Mouse (Mus musculus): Measurements from ENCODE around the gene Sec14l2. TPM values are rescaled to one million over a fixed set of nuclear protein-coding genes. Genes with fewer than 3 reads are reported as not detected.

The Sec14l2 gene
- polyA plus RNA-seq, 1 experiment from 2014 or later, result 1.9 TPM

DNA sequence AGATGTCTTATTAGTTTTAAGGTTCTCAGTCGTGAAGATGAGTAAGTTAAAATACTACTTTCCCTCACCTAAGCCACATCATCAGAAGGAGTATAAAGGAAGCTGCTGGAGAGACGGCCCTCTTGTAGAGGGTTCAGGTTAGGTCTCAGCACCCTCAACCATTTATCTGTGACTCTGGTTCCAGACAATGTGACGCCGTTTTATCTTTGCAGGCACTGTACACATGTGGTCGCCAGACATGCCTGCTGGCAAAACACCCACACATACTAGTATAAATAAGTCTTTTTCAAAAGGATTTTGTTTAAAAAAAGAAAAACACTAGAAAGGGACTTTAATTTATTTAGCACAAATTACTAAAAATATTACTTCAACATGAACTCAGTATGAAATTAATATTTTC is 32.4 kb upstream of the Sec14l2 start:
- ATAC-seq (ENCODE audit: insufficient read depth) (no peak), DNase-seq (no peak)
- Histone ChIP-seq H3K27me3 (ENCODE audit: insufficient read depth, low read length) (no peaks in the 10 kb centered on the region), H3K9me3 (ENCODE audit: low read depth, low read length) (no peaks in the 10 kb centered on the region), H3K4me1 (ENCODE audit: insufficient read depth) (no peaks in the 10 kb centered on the region), H3K9ac (no peak overlapping the region), H3K4me3 (ENCODE audit: low read depth, low read length) (no peak overlapping the region), H3K4me2 (no peak overlapping the region), H3K36me3 (ENCODE audit: insufficient read depth) (no peaks in the 10 kb centered on the region), H3K27ac (ENCODE audit: low read depth) (no peak overlapping the region)
- no peak for TF ChIP-seq CTCF (IDR thresholded peaks at IDR 0.05; ENCODE audit: low read depth)
- whole genome bisulfite sequencing, result 59% methylated on average over 5 of the region's 5 CpGs

- Histone ChIP-seq H3K36me3 (ENCODE audit: insufficient read depth) (peaks cover 4% of the 10 kb centered on the region; the same call in 1 of the 2 replicates), H3K9me3 (ENCODE audit: low read depth, low read length) (no peaks in the 10 kb centered on the region), H3K9ac (no peak overlapping the region), H3K27ac (ENCODE audit: low read depth) (no peak overlapping the region), H3K4me3 (ENCODE audit: low read depth, low read length) (no peak overlapping the region), H3K27me3 (ENCODE audit: insufficient read depth, low read length) (no peaks in the 10 kb centered on the region), H3K4me2 (no peak overlapping the region), H3K4me1 (ENCODE audit: insufficient read depth) (no peaks in the 10 kb centered on the region)
- 90% methylated on average over 7 of the region's 7 CpGs for WGBS
- TF ChIP-seq CTCF (IDR thresholded peaks at IDR 0.05; ENCODE audit: low read depth), result no peak
- DNase-seq, result no peak
- no peak for ATAC-seq (ENCODE audit: insufficient read depth)
These were observed 30.5 kb upstream of the Sec14l2 start for GRCm38 (mm10) chr11:4153694-4154093.

DNA sequence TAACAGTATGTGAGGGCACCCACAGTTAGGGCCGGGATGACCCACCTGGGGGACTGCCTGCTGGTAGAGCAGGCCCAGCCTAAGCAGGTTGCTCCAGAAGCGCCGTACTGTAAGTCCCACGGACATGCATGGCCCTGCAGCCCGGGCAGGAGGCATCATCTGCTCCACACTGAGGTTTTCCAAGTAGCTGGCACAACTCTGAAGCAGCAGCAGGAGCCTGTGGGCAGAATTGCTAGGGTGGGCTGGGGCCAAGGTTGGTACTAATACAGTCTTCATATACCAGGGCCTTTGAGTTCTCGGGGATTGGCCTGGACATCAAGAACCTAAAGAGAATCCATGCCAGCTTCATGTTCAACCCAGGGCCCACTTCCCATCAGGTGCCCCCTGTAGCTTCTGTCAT is 26.7 kb upstream of the Sec14l2 start:
- Histone ChIP-seq H3K9me3 (ENCODE audit: low read depth, low read length) (no peaks in the 10 kb centered on the region), H3K36me3 (ENCODE audit: insufficient read depth) (peaks cover 15% of the 10 kb centered on the region; the same call in 1 of the 2 replicates), H3K27ac (ENCODE audit: low read depth) (no peak overlapping the region), H3K4me3 (ENCODE audit: low read depth, low read length) (no peak overlapping the region), H3K9ac (no peak overlapping the region), H3K4me1 (ENCODE audit: insufficient read depth) (no peaks in the 10 kb centered on the region), H3K4me2 (no peak overlapping the region), H3K27me3 (ENCODE audit: insufficient read depth, low read length) (no peaks in the 10 kb centered on the region)
- ATAC-seq (ENCODE audit: insufficient read depth) (no peak), DNase-seq (no peak)
- TF ChIP-seq CTCF (IDR thresholded peaks at IDR 0.05; ENCODE audit: low read depth), result no peak
- 91% methylated on average over 6 of the region's 6 CpGs for WGBS

- H3K9me3 ChIP-seq (ENCODE audit: low read depth, low read length), result no peaks in the 10 kb centered on the region
- no peak overlapping the region for H3K4me3 ChIP-seq (ENCODE audit: low read depth, low read length)
- H3K27me3 ChIP-seq (ENCODE audit: insufficient read depth, low read length), result no peaks in the 10 kb centered on the region
- H3K27ac ChIP-seq (ENCODE audit: low read depth), result no peak overlapping the region
- no peaks in the 10 kb centered on the region for H3K4me1 ChIP-seq (ENCODE audit: insufficient read depth)
- no peak overlapping the region for H3K4me2 ChIP-seq
- TF ChIP-seq CTCF (IDR thresholded peaks at IDR 0.05; ENCODE audit: low read depth), result no peak
- ATAC-seq (ENCODE audit: insufficient read depth) (no peak), DNase-seq (no peak)
- peaks cover 26% of the 10 kb centered on the region for H3K36me3 ChIP-seq (ENCODE audit: insufficient read depth)
- 82% methylated on average over 9 of the region's 9 CpGs for WGBS
- H3K9ac ChIP-seq, result no peak overlapping the region
These were observed 25.4 kb upstream of the Sec14l2 start for GRCm38 (mm10) chr11:4148536-4149156.

DNA sequence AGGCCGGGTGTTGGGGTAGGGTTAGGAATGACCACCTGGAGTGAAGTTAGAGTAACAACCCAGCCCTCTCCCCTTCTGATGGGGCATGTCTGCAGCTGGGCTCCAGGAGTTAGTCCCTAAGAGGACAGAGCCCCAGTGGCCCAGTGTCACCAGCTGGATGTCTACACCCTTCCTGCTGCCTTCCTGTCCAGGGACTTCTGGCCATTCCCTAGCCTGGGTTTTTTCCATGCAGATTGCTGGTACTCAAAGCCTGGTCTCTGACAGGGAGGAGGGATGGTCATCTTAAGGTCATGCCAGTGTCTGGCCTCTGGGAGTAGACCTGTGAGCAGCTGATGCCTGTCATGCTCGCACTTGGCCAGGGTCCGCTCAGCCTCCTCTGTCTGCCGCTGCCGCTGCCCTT is 24.9 kb upstream of the Sec14l2 start:
- Histone ChIP-seq H3K4me2 (no peak overlapping the region), H3K9me3 (ENCODE audit: low read depth, low read length) (no peaks in the 10 kb centered on the region), H3K4me1 (ENCODE audit: insufficient read depth) (no peaks in the 10 kb centered on the region), H3K36me3 (ENCODE audit: insufficient read depth) (peaks cover 31% of the 10 kb centered on the region), H3K27ac (ENCODE audit: low read depth) (no peak overlapping the region), H3K4me3 (ENCODE audit: low read depth, low read length) (no peak overlapping the region), H3K9ac (no peak overlapping the region), H3K27me3 (ENCODE audit: insufficient read depth, low read length) (no peaks in the 10 kb centered on the region)
- TF ChIP-seq CTCF (IDR thresholded peaks at IDR 0.05; ENCODE audit: low read depth), result no peak
- ATAC-seq (ENCODE audit: insufficient read depth), result no peak
- no peak for DNase-seq
- 87% methylated on average over 5 of the region's 5 CpGs for WGBS

DNA sequence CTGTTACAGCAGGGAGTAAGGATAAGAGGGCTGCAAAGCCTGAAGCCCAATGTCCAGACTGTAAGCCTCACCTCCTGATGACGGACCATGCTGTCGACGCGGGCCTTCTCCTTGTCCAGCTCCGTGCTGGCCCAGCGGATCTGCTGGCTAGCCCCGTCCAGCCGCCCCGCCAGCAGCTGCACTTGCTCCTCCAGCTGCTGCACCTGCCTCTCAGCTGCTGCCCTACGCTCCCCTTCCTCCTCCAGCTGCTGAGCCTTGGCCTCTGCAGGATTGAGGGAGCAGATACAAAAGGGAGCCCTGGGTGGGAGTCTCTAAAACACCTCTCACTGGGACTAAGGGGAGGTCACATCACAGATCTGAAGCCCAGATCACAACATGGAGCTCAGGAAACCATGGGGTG is 23.9 kb upstream of the Sec14l2 start:
- no peak overlapping the region for H3K4me2 ChIP-seq
- H3K27ac ChIP-seq (ENCODE audit: low read depth), result no peak overlapping the region
- H3K36me3 ChIP-seq (ENCODE audit: insufficient read depth), result peaks cover 39% of the 10 kb centered on the region
- DNase-seq (no peak), ATAC-seq (ENCODE audit: insufficient read depth) (no peak)
- no peak overlapping the region for H3K9ac ChIP-seq
- TF ChIP-seq CTCF (IDR thresholded peaks at IDR 0.05; ENCODE audit: low read depth), result no peak
- no peak overlapping the region for H3K4me3 ChIP-seq (ENCODE audit: low read depth, low read length)
- no peaks in the 10 kb centered on the region for H3K9me3 ChIP-seq (ENCODE audit: low read depth, low read length)
- no peaks in the 10 kb centered on the region for H3K27me3 ChIP-seq (ENCODE audit: insufficient read depth, low read length)
- 74% methylated on average over 10 of the region's 10 CpGs for WGBS
- no peaks in the 10 kb centered on the region for H3K4me1 ChIP-seq (ENCODE audit: insufficient read depth)

DNA sequence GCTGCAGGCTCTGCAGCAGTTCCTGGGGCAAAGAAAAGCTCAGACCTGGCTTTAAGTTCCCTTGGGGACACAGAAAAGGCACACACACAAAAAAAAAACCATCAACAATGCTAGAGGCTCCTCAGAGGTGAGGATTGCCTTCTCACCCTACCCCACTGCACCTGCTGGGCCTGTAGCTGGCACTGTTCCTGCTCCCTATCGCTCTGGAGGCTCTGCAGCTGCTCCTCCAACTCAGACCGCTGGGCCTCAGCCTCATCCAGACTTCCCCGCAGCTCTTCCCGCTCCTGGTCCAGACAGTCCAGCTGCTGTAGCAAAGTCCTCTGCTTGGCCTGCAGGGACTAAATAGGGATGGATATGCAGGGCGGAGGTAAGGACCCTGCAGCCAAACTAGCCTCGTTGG is 23.2 kb upstream of the Sec14l2 start:
- no peaks in the 10 kb centered on the region for H3K9me3 ChIP-seq (ENCODE audit: low read depth, low read length)
- no peak overlapping the region for H3K9ac ChIP-seq
- H3K4me3 ChIP-seq (ENCODE audit: low read depth, low read length), result no peak overlapping the region
- ATAC-seq (ENCODE audit: insufficient read depth) (no peak), DNase-seq (no peak)
- TF ChIP-seq CTCF (IDR thresholded peaks at IDR 0.05; ENCODE audit: low read depth), result no peak
- no peak overlapping the region for H3K4me2 ChIP-seq
- no peak overlapping the region for H3K27ac ChIP-seq (ENCODE audit: low read depth)
- 64% methylated on average over 6 of the region's 6 CpGs for WGBS
- no peaks in the 10 kb centered on the region for H3K4me1 ChIP-seq (ENCODE audit: insufficient read depth)
- H3K36me3 ChIP-seq (ENCODE audit: insufficient read depth), result peaks cover 46% of the 10 kb centered on the region
- no peaks in the 10 kb centered on the region for H3K27me3 ChIP-seq (ENCODE audit: insufficient read depth, low read length)

Measured in lung, embryonic 14.5 days (tissue).